Mouse (Mus musculus) frontal cortex, adult (tissue): Measurements from ENCODE around the gene Ubr4.

Experiments used
- ATAC-seq: cut with Nextera tagmentation; 2 replicates; pipeline ENCODE4 v1.9.2; 2017; ENCODE audit warnings: mild to moderate bottlenecking, moderate library complexity, mixed read lengths; ENCODE audit not compliant: low TSS enrichment

Gene Ubr4

DNA sequence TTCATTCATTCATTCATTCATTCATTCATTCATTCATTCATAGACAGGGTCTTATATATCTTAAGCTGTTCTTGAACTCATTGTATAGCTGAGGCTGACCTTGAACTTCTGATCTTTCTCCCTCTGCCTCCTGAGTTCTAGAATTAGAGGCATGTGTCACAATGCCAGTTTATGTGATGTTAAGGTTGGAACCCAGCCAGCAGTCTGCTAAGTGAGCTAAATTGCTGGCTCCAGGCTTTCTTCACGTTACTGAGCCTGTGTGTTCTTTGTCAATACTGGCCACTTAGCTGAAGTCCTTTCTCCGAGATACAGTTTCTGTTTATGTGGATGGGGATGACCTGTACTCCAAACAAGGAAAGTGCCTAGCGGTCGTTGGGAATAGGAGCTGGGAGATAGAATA is 78.5 kb downstream of the Ubr4 start:
- no peak for ATAC-seq

DNA sequence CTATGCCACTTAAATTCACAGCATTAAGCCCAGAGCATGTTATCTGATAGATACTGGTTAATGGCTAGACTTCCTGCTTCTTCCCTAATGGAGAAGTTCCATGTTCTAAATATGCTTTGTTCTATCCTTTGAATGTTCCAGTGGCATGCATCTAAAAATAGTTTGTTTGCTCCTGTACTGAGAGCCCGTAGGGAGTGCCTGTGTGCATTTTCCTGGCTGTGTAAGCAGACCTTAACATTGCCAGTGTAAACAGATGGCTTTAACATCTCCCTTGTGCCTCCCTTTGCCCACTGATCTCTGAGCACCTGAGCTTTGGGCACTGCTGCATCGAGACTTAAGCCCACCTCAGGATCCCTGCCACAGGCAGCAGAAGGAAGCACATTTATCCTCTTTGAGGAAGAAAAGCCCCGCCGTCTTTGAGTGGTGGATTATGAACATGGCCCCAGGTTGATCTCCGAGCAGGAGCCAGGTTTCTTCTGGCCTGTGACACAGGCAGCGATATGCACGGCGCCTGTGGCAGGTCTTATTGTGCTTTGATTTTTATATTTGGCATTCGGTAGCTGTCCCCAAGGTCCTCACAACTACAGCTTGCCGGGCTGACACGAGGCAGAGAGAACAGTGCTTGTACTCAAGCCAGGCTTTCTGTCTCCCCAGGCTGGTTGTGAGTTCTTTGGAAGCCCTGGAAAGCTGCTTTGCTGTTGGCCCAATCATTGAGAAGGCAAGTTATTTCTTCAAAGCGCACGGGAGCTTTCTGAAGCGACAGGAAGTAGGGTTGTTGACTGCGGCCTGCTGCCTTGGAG is 80.8 kb downstream of the Ubr4 start:
- ATAC-seq = peak; percentile 56; the same call in 1 of the 2 replicates

DNA sequence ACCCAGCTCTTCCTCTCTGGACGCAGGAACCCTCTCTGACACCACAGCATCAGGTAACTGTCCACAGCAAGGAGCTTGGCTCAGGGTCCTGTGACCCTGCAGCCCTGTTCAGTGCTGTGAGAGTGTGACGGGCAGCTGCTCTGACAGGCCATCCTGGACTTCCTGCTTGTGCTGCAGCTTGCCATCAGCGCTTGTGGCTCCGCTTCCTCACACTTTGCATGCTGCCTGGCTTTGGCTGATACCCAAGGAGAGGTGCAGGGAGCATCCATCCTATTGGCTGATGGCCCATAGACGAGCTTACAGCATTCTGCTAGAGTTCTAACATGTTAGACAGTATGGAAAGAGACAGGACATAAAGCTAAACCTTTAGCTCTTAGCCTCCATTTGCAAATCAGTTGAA is 88.8 kb downstream of the Ubr4 start:
- ATAC-seq = no peak

DNA sequence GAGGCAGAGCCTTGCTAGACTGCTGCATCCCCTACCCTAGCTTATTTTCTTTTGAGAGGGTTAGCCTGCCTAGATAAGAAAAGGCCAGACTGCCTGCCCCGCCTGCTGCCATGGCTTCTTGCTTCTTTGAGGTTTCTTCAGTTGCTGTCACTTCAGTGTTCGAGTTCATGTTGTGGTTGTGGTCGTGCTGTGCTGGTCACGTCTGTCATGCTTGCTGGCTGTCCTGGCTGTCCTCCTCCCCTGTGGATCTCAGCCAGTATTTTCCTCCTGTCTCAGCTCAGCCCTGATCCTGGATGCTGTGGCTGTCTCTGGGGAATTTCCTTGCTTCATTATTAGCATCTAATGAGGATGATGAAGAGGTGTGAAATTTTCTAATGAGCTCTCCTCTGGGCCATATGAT is 89.4 kb downstream of the Ubr4 start:
- ATAC-seq = no peak

DNA sequence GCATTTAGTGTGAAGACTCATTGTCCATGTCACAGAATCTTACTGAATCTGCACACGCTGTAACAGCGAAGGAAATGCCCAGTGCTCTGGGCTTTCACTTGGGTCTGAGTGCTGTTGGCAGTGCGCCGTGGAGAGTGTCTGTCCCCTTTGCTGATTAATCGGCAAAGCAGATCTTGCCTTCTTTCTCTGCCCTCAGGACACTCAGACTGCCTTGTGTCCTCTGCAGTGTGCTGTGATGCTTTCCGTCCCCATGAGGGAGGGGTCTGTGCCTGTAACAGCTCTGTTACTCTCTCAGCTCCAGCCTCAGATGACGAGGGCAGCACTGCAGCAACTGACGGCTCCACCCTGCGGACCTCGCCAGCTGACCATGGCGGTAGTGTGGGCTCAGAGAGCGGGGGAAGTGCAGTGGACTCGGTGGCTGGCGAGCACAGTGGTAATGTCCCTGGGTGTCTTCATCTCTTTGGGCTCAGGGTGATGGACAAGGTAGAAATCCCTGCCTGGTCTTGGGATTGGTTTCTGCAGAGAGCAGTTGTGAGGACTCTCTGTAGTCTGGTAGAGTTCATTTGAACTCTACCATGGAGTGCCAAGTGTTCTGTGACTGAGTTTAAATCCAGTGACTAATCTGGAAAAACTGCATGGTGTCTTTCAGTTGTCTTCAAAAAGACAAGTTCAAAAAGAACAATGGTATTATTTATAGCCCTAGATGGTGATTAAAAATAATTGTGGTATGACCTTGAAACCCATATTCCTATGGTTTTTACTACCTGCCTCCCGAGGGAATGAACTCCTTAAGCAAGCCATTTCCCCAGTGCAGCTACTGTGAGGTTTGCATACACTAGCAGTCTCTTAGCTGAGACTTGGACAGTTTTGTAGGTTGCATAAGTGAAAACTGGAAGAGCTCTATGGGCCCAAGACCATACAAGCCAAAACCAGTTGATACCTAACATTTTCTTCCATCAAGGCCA is 90.3 kb downstream of the Ubr4 start:
- ATAC-seq = no peak

DNA sequence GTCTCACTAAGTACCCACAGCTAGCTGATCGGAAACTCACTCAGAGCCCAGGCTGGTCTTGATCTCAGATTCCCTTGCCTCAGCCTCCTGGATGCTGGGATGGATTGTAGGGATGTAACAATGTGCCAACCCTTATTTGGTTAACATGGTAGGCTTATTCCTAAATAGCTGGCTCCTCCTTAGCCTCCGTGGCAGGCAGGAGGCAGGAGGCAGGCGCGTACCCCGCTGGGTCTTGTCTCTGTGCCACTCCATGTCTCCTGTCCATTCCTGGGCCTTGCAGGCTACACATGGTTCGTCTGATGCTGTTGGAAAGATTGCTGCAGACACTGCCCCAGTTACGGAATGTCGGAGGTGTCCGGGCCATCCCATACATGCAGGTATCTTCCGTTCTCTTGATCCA is 91.9 kb downstream of the Ubr4 start:
- no peak for ATAC-seq

DNA sequence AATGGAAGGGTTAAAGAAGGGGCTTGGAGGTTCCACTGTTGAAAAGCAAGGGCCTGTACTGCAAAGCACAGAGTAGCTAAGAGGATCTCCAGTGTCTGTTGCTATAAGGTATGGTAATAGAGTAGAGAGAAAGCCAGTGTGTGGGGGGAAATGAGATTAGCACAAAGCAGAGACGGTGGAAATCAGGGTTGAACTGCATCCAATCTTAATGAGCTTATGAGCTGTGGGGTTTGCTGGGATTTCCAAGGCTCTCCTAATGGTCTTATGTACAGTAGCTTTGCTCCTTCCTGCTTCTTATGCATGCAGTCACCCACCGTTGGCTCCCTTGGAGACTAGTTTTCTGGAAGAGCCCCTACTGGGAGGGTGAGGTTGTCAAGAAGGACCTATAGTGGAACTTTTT is 93.8 kb downstream of the Ubr4 start:
- ATAC-seq = peak; percentile 47; the same call in 1 of the 2 replicates

DNA sequence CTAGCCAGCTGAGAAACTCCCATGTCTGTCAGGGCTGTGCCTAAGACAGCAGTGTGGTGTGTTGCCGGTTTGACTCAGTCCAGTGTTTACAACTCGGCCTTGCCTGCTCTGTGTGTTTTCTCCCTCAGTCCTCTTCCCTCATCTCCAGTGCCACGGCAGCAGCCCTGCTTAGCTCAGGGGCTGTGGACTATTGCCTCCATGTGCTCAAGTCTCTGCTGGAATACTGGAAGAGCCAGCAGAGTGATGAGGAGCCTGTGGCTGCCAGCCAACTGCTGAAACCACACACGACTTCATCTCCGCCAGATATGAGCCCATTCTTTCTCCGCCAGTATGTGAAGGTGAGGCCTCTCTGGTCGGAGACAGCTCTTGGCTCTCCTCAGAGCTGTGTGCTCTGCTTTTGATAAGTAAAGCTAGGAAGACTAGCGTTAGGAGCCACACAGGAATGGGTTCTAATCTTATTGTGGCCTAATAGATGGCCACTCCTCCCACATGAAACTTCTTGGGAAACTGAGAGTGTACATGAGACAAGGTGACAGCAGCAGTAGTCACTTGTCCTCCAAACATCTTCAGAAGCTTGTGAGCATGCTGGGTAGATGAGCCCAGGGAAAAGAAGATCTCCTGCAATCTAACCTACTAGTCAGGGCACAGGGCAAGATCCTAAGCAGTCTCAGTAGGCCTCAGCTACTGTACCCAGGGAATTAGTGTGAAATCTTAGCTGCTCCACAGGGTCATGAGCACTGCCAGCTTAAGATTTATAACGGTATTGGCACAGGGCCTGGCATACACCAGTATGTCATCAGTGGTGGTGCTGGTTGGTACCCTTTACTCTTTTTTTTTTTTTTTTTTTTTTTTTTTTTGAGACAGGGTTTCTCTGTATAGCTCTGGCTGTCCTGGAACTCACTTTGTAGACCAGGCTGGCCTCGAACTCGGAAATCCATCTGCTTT is 94.6 kb downstream of the Ubr4 start:
- ATAC-seq = no peak

DNA sequence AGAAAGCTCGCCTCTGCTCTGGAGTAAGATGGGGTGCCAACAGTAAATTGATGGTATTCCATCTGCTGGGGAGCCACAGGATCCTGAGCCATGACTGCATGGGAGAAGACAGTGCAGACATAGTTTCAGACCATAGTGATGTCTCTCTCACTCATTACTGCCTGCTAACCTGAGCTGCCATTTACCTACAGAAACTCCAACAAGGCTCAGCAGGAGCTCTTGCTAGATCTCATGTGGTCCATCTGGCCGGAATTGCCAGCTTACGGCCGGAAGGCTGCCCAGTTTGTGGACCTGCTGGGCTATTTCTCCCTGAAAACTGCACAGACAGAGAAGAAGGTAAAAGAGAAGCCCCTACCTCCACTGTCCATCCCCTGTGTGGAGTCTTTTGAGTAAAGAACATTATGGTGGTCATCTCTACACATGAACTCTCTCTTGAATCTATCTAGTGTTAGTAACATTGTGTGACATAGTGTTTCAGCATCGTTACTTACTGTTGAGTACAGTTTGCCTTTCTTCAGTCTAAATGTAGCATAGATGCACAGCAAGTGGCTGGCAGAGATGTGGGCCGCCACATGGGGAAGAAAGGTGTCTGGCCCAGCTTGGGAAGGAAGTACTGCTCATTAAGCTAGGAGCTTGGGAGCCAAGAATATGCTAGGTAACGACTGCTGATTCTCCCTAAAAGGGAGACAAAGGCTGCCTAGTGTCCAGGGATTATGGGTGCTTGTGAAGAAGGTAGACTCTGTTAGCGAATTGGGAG is 100.7 kb downstream of the Ubr4 start:
- no peak for ATAC-seq

DNA sequence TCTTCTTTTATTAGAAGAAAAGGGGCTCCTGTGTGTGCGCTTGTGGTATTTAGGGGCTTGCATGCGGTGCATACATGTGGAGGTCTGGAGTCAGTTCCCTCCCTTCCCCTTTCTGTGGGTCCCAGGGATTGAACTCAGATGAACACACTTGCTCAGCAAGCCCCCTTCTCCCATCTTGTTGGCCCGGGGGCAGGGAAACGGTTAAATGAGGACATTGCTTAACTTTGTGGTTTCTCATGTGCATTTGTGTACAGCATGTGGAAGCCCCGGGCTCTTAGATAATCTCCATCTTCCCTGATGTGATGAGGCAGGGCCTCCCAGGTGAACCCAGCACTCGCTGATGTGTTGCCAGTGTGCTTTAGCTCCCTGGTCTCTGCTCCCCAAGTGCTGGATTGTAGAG is 101.9 kb downstream of the Ubr4 start:
- no peak for ATAC-seq

DNA sequence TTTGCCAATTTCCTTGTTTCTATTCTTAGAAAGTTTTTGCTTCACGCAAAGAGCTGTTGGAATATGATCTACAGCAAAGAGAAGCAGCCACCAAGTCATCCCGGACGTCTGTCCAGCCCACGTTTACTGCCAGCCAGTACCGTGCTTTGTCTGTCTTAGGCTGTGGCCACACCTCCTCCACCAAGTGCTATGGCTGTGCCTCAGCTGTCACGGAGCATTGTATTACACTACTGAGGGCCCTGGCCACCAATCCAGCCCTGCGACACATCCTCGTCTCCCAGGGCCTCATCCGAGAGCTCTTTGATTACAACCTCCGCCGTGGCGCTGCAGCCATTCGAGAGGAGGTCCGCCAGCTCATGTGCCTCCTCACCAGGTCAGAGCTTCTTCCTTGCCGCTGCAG is 107.6 kb downstream of the Ubr4 start:
- no peak for ATAC-seq

DNA sequence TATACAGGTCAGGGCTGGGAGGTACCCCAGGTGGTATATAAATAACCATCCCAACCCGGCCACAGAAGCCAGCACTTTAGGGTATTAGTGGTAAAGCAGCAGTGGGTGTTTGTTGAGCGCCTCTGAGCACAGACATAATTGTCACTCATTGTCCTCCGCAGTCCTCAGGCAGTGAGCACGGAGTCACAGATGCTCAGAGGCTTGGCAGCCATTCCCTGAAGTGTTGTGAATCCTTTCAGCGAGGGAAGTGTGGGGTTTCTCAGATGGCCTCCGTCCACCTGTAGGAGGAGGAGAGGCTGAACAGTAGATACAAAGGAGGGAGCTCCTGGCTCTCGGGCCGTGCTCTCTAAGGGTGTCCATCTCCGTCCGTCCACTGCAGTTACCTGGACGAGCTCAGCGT is 111.8 kb downstream of the Ubr4 start:
- peak; percentile 65; the same call in 1 of the 2 replicates for ATAC-seq

DNA sequence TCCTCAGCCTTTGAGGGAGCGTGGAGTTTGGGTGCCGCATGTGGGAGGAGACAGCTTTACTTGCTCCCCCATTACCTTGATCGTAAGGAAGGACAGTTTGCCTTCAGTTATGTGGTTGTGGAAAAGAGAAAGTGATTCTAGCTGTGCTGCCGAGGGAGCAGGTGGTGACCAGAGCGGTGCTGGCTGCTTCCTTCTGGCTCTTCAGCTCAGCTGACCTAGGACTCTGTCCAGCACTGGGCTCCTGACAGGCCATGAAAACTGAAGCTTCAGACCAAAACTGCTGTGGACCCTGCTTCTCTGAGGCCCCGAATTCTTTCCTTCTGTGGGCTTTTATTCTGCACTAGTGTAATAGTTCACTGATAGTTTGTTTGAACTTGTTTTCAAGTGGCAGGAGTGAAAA is 114.1 kb downstream of the Ubr4 start:
- ATAC-seq = no peak

DNA sequence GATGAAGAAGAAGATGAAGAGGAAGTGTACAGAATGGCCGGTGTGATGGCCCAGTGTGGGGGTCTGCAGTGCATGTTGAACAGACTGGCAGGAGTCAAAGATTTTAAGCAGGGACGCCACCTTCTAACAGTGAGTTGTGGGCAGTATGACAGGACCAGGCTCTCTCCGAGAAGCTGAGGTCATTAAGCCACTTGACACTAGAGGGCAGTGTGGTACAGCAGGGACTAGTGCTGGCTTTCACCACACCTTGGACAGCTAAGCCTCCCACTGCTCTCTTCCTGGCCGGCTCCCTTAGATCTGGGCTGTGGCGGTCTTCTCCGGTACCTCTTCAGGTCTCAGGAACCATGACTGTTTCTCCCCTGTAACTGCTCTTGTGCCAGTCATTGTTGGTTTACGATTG is 117.8 kb downstream of the Ubr4 start:
- ATAC-seq = peak; percentile 85; the same call in 1 of the 2 replicates

DNA sequence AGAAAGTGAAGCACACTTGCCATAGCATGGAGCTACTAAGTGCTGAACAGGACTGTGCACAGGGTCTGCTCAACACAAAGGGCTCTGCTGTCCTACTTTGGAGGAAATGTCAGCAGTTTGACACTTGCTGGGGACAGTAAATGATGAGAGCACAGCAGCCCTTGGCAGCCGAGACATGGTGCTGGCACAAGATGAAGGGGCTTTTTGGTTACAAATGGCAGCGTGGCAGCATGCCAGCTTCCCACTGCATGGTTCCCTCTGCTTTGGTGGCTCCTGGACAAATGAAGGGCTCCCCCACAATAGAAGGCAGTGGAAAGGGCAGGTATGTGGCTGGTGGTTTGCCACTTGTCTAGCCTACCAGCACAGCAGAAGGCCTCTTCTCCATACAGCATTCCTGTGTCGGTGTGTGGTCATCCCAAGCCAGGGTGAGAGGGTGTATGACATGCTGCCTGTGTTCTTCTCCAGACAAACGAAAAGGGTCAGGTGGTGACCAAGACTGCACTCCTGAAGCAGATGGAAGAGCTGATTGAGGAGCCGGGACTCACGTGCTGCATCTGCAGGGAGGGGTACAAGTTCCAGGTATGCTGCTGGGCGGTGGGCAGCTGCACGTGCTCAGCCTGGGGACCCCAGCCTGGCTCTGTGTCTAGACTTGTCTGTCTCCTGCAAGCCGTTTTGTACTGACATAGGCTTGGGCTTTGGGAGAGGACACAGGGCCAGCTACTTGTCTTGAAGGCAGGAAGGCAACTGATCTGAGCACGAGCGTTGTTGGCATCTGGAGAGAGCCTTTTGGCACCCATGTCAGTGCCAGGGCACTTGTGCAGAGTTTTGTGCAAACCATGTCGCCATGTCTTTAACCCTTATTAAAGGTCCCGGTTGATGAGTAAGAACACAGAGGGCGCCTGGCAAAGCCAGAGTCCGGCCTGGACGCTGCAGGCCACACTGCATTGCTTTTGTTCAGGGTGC is 124.5 kb downstream of the Ubr4 start:
- ATAC-seq = no peak

DNA sequence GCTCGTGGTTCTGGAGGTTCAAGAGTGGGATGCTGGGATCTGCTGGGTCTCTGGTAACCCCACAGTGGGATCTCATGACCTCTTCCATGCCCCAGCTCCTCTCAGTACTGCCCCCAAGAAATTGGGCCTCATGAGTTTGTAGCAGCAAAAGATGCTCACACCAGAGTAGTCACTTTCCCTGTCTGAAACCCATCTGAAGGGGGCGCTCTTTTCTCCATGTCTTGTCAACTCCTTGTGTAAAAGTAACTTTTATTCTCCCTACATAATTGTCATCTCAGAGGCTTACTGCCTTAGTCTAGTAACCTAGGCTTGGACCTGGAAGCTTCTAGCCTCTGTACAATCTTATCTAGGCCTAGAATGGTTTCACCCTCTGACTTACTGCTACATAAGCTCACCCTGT is 125.6 kb downstream of the Ubr4 start:
- no peak for ATAC-seq

DNA sequence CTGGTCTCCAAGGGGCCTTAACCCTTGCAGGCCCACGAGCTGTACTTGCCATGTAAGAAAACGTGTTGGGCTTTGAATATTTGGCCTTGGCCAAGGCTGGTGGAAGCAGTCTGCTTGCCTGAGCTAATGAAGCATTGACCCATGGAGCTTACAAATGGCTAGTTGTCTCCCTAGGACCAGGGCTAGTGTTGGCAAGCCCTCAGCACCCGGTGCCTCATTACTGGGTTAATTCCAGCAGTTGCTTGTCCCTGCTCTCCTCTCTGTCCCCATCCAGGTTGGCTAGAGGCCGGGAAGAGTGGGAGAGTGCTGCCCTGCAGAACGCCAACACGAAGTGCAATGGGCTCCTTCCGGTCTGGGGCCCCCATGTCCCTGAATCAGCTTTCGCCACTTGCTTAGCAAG is 126.8 kb downstream of the Ubr4 start:
- ATAC-seq = no peak

DNA sequence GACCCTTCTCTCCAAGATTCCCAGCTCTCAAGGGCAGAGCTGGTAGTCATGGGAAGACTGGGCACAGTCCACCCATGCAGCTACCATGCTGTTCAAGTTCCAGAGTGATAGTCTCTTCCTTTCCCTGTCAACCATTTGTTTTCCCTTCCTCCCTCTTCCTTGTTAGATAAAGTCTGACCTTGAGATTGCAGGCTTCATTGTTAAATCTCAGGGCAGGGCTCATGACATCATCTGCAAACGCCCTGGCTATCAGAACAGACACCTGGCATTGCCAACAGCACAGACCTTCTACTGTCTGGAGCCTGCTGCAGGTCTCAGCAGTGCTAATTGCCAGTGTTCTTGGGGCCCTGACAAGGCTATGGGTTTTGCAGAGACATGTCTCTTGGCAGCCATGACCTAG is 129.0 kb downstream of the Ubr4 start:
- no peak for ATAC-seq

DNA sequence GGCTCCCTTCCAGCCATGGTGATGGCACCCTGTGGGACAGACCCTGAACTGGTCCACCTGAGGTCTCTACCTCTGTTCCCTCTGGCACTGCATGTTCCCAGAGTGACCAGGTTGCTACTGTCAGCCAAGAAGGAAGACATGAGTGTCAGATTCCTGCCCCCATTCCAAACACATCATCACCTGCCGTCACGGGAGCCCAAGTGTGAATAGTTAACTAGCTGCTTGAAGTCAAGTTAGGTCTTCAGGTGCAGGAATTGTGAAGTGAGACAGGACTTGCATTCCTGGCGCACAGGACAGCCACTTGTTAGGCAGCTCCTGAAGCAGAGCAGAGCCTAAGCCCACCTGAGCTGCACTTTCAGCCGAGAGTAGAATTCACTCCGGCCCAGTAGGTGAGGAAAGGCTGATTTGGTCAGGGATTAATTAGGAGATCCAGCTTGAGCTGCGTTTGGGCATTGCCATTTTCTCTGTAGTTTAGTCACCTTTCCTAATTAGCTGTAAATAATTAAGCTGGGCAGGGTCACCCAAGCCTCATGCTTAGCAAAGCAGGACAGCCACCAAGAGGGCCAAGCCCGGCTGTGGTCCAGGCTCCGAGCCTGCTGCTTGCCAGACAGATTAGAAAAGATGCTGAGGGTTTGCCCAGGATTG is 131.2 kb downstream of the Ubr4 start:
- ATAC-seq = no peak
